Mouse (Mus musculus) heart, postnatal 0 days (tissue): Measurements from ENCODE around the gene Scrn1.

Experiments used
- CTCF ChIP-seq: IDR thresholded peaks from 2 replicates; pipeline ENCODE4 v1.5.1; 2016; ENCODE audit warnings: antibody characterized with exemption, control low read depth, low read depth
- EP300 ChIP-seq: IDR thresholded peaks from 2 replicates; pipeline ENCODE4 v1.6.1; 2016; ENCODE audit warnings: antibody characterized with exemption, low read depth

- TF ChIP-seq CTCF (no peak), EP300 (no peak)
These were observed 23.5 kb downstream of the Scrn1 start for GRCm38 (mm10) chr6:54542836-54543235.
